Mouse (Mus musculus): Measurements from ENCODE around the gene Serpinb9.
"Not testable (repeated sequence)": the region's sequence is repeated elsewhere in the genome, so short reads cannot be mapped to it uniquely, and the experiment has no call there.

Serpinb9 gene

GRCm38 (mm10) chr13:33002950-33003349, at the start of gene Serpinb9:
Gene Serpinb9, plus strand, starts transcription at chr13:33003250.
- DNase-seq (ENCODE audit: low read depth, low spot score), result no peak

GRCm38 (mm10) chr13:32956537-32956936, 46.5 kb upstream of the Serpinb9 start:
- no peak for DNase-seq (ENCODE audit: low read depth, low spot score)

DNA sequence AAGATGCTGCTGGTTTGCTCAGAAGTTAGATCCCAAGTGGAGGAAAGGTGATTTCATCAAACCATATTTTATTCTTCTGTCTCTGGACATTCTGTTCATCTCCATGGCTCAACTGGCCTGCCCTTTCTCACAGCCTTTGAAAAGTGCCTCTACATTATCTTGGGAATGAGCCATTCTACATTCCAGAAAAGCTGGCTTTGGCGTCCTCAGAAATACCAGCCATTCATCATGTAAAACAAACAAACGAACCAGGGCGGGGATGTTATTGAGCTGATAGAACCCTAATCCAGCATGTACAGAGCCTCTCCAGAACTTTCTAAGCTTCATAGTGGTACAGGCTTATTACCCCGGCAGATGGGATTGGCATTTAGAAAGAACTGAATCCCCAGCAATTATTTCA, 45.1 kb upstream of the Serpinb9 start:
- no peak for DNase-seq (ENCODE audit: low read depth, low spot score)

DNA sequence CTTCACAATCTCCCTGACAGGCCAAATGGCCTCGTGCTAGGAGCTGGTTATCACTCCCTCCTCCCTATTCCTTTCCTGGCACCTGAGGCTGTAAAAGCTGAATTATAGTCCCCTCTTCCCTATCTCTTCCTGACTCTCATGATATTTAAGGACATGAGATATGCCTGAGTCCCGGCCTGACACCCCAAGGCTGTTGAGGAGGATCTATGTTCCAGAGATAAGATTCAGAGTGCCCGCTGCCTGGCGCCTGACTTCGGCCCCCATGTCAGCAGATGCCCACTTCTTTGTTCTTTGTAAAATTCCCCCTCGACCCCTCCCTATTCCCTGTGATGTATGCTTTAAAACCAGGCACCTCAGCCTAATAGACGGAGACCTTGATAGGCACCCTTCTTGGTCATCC, 44.5 kb upstream of the Serpinb9 start:
- DNase-seq (ENCODE audit: low read depth, low spot score), result not testable (repeated sequence)

DNA sequence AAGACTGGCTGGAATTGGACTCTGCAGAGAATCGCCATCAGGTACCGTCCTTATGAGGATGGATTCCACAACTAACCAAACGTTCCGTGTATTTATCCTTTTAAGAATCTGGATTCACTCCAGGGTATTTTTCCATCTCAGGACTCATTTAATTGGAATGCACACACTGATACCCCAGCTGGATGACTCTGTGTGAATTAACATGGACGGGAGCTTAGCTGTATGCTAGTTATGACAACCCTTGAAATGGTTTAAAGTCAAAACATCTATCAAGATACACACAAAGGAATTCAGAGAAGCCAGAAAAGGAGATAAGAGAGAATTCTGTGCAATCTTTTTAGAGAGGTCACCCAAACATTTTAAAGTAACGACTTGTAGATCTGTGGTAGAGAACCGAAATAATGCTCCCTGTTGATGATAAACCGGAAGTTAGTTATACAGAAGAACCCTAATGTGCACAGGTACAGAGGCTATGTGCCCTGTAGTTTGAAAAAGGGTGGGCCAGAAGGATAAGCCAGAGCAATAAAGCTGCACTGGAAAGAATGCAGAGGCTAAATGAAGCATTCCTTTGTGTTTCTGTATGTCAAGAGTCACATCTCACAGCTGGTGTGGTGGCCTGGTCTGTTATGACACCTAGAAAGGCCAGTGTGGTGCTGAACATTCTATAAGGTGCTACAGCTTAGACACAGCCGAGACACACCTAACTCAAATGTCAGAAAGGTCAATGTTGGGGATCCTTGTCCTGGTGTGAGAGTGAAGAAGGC, 38.9 kb upstream of the Serpinb9 start:
- DNase-seq (ENCODE audit: low read depth, low spot score), result no peak

DNA sequence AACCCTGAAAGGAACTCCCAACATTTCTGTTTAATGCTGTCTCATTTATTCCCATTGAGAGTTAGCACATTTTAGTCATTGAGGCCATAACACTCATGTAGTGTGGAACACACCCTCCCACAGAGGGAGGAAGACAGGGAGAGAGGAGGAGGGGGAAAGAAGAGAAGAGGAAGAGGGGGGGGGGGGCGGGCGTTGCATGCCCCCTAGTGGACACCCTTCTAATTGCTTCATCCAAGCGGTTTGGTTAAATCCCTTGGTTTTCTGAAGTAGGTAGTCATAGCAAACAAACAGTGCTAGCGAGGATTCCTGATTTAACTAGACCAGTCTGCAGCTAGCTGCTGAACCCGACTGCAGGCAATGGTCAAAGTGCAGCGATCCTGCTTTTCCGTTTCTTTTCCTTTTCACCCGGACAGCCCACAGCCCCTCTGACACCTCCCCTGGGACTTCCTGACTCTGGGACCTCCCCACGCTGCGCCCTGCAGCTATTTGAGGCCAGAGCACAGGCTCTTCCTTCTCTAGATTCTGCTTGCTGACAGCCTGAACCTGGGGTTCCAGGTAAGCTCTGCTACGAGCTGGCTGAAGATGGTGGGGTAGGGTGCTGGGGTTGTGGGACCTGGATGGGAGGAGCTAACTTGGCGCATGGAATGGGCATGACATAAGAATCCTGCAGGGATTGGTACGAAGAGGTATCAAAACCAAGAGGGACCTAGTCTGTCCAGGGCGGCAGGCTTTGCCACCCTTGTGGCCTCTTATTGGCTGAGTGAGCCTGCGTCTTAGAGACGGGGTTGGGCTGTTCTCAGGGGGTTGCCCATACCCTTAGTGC, 37.9 kb upstream of the Serpinb9 start, which contains the start of gene Serpinb6b:
Serpinb6b (plus strand) TSS at position 221 of the 823 bp plus-strand sequence.
- peak; percentile 8 for DNase-seq (ENCODE audit: low read depth, low spot score)

GRCm38 (mm10) chr13:32966116-32966515, 36.9 kb upstream of the Serpinb9 start:
- no peak for DNase-seq (ENCODE audit: low read depth, low spot score)

- DNase-seq (ENCODE audit: low read depth, low spot score), result no peak
These were observed 35.8 kb upstream of the Serpinb9 start for GRCm38 (mm10) chr13:32967233-32967632.

GRCm38 (mm10) chr13:32968353-32968984, 34.6 kb upstream of the Serpinb9 start:
- DNase-seq (ENCODE audit: low read depth, low spot score), result no peak

- DNase-seq (ENCODE audit: low read depth, low spot score), result no peak
These were observed 33.9 kb upstream of the Serpinb9 start for GRCm38 (mm10) chr13:32968996-32969640.

DNA sequence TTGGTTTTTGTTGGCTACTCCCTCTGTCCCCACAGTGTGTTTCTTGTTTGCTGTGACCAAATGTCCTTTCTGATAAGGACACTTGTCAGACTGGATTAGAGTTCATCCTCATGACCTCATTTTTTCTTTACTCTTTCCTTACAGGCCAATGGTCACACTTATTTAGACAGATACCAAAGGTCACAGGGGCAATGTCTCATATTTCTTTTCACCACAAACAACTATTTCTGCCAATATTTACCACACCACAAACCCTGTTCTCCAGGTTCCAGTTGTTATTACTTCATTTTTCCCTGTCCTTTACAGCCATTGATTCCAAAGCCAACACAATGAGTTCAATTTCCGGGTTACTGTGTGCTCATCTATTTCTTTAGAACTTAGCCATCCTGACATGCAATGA, 33.4 kb upstream of the Serpinb9 start:
- DNase-seq (ENCODE audit: low read depth, low spot score), result no peak

GRCm38 (mm10) chr13:32970776-32971175, 32.3 kb upstream of the Serpinb9 start:
- DNase-seq (ENCODE audit: low read depth, low spot score), result no peak

GRCm38 (mm10) chr13:32974268-32974667, 28.8 kb upstream of the Serpinb9 start:
- DNase-seq (ENCODE audit: low read depth, low spot score), result no peak

DNA sequence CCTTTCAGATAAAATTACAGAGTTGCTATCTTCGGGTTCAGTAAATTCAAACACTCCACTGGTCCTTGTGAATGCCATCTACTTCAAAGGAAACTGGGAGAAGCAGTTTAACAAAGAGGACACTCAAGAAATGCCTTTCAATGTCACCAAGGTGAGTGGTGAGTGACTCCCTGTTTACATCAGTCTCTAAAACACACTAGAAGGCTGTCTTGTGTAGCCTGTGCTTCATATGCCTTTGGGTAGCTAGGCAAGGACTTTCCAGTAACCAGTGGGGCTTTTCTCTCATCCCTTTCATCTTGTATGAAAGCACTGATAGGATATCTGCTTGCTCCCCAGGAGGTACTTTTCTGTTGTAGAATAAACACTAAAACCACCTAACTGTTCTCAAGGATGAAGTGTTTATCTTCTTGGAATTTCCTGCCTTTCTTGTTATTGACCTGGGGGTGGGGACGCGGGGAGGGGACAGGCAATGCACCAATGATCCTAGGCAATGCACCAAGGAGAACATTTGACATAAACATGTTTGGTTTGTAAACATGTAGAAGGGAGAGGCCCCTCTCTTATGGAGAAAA, 28.1 kb upstream of the Serpinb9 start:
- no peak for DNase-seq (ENCODE audit: low read depth, low spot score)

- no peak for DNase-seq (ENCODE audit: low read depth, low spot score)
These were observed 27.3 kb upstream of the Serpinb9 start for GRCm38 (mm10) chr13:32975710-32976109.

DNA sequence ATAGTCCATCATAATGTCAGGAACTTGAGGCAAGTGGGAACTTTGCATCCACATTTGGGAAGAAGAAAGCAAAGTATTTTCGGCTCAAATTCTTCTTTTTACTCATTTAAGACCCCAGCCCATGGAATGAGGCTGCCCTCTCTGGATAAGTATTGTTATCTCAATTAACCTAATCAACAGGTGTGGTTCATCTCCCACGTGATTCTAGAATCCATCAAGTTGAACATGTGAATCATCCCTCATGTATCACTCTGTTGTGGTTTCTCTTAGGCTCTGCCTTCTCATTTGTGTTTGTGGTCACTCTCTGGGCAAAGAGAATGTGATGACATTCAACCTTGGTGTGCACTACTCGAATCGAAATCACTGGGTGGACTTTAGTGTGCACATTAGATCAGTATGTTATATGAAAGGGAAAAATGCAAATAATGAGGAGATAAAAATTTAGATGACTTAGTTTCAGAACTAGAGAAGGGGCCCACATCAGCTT, 20.5 kb upstream of the Serpinb9 start:
- DNase-seq (ENCODE audit: low read depth, low spot score), result no peak

DNA sequence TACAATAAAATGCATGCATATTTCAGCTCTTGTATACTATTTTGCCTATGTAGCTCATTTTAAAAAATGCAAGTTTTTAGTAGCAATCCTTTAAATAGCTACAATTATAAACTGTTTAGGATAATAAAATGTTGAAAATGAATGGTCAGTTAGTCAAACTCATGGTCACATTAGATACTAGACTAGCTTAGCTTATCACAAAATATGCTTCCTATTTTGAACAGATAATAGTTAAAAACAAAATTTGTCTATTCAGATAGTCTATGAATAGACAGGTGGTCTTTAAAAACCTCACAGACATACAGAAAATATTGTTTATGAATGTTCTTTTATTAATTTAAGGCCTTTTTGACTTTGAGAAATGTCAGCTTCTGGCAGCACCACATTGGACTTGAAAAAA, 16.8 kb upstream of the Serpinb9 start:
- DNase-seq (ENCODE audit: low read depth, low spot score), result no peak

DNA sequence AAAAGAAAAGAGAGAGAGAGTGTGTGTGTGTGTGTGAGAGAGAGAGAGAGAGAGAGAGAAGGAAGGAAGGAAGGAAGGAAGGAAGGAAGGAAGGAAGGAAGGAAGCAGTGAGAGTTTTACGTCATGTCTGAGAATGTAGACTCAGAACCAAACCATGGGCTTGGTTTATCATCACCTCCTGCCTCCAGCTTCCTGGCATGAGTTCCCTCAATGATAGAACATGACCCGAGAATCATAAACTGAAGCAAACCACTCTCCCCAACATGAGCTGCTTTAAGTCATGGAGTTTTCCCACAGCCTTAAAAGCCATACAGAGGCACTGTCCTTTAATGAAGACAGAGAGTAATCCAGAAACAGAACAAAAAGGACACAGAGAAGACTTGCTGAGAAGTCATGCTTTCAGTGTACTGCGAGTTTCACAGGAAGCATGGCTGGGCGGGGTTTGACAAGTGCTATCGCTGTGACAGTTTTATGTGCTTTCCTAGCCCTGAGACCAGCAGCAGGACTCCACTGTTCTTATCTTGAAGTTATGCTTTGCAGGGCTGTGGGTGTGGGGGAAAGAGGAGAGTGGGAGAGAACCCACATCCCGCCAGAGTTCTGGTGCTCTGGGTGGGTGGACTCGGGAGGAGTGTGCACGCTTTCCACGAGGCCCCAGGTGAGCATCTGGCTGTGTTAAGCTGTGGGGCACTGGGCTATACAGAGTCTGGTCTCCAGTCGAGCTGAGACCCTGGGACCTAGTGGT, 9.7 kb upstream of the Serpinb9 start:
- no peak for DNase-seq (ENCODE audit: low read depth, low spot score)

DNA sequence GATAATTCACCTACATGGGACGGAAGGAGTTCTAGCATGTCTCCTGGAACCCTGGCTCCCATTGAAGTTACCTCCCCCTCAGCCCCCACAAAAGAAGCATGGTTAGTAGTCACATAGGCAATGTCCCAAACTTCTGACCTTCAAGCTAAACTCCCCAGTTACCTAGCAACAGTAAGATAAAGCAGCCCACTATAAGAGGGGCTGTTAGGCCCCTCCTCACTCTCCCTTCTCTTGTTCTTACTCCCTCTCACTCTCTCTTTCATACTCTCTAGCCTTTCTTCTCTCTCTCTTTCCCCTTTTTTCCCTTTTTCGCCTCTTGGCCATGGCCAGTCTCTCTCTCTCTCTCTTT, 9.2 kb upstream of the Serpinb9 start:
- DNase-seq (ENCODE audit: low read depth, low spot score), result no peak

- DNase-seq (ENCODE audit: low read depth, low spot score), result no peak
These were observed 8.0 kb upstream of the Serpinb9 start for GRCm38 (mm10) chr13:32995051-32995450.

- no peak for DNase-seq (ENCODE audit: low read depth, low spot score)
These were observed 1.7 kb upstream of the Serpinb9 start for GRCm38 (mm10) chr13:33001341-33001740.
